In the genomic region with DNA sequence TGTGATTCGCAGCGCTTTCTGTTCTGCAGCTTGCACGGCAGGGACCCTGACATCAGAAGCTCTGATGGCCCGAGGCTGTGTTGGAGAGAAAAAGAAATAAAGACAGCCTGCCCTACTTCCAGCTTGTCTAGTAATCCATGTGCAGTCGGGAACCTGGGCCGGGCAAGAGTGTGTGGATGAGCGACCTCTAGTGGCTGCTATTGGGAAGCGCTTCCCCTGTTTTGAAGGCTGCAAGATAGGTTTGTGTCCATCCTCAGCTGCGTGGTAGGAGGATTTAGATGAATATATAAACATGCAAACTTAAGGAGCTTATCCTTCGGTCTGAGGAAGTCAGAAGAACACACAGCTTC, we compare ENCODE assay signal across 8 mouse cellular contexts.
DNase-seq lines count a peak whose midpoint lies in the region; ATAC-seq and TF ChIP-seq lines count a peak whose summit lies in the region.

No protein-coding gene starts in this region.

- peak; percentile 19 for DNase-seq in Patski (ENCODE audit: low read depth, low spot score)
- DNase-seq in cerebellum, postnatal 14 days, result peak; percentile 85 to 86
- DNase-seq in gastrocnemius, adult 2 months, result peak; percentile 81
- peak; percentile 91 for DNase-seq in hindbrain, postnatal 0 days (ENCODE audit: low spot score)
- peak; percentile 79 to 87 for DNase-seq in left cerebral cortex, adult 18-20 months (ENCODE audit: low spot score in 2 of 2)
- peak; percentile 90 for DNase-seq in right cerebral cortex, postnatal 10 days (ENCODE audit: low spot score in 2 of 2)
- DNase-seq in urinary bladder, postnatal 4 days (ENCODE audit: low spot score in 2 of 2), result peak; percentile 59 to 80

- POLR2A ChIA-PET in Patski (lab: Charles Lee), result interaction anchor here (0.7 kb wide), 2 partner anchors 20 to 622 kb away, joined by 3 read pairs; no protein-coding TSS in a partner anchor

- CTCF ChIA-PET in Patski (lab: Charles Lee), result interaction anchor here (0.6 to 1.9 kb wide), 21 partner anchors 10 to 623 kb away, joined by 3 to 19 read pairs (median 4); no protein-coding TSS in a partner anchor

- H3K9ac ChIP-seq in hindbrain, postnatal 0 days (replicated peaks; ENCODE audit: low read length), result no peak overlapping the region

- no peaks in the 10 kb centered on the region for H3K36me3 ChIP-seq in hindbrain, postnatal 0 days (ENCODE audit: insufficient read depth, low read length)
- no peaks in the 10 kb centered on the region for H3K36me3 ChIP-seq in megakaryocyte, embryonic 14.5 days (replicated peaks; ENCODE audit: low read length)

- in situ Hi-C loops in Patski (cut with MboI; ENCODE audit: low pct_unique_long_range_greater_than_20kb), result loop anchor here (5.0 to 10.0 kb wide), 3 partner anchors 185 to 617 kb away; no protein-coding TSS in a partner anchor

- H3K27ac ChIP-seq in gastrocnemius, adult 2 months, result peak overlapping the region; percentile 76
- peak overlapping the region; percentile 36; the same call in 1 of the 2 replicates for H3K27ac ChIP-seq in hindbrain, postnatal 0 days

- peak overlapping the region; percentile 51 for H3K4me2 ChIP-seq in hindbrain, postnatal 0 days (ENCODE audit: low read depth, low read length)

- intact Hi-C loops in gastrocnemius, adult 2 months (cut with DNase I), result loop anchor here (5.0 kb wide), 4 partner anchors 95 to 590 kb away; a partner anchor contains a TSS

- TF ChIP-seq CTCF in Patski (IDR thresholded peaks at IDR 0.05), result peak; percentile 96
- peak; percentile 99 for TF ChIP-seq CTCF in gastrocnemius, adult 2 months (IDR thresholded peaks at IDR 0.05)
- TF ChIP-seq CTCF in hindbrain, postnatal 0 days (IDR thresholded peaks at IDR 0.05; ENCODE audit: low read depth), result peak; percentile 98

- no peaks in the 10 kb centered on the region for H3K9me3 ChIP-seq in hindbrain, postnatal 0 days (ENCODE audit: low read length)
- peaks cover 7% of the 10 kb centered on the region for H3K9me3 ChIP-seq in megakaryocyte, embryonic 14.5 days

- WGBS in hindbrain, postnatal 0 days, result 2% methylated on average over 10 of the region's 10 CpGs

- peak; percentile 62 for ATAC-seq in Patski
- ATAC-seq in hindbrain, postnatal 0 days, result peak; percentile 89

- H3K27me3 ChIP-seq in Patski, result no peaks in the 10 kb centered on the region
- H3K27me3 ChIP-seq in hindbrain, postnatal 0 days (ENCODE audit: insufficient read depth, low read length), result no peaks in the 10 kb centered on the region
- H3K27me3 ChIP-seq in megakaryocyte, embryonic 14.5 days (replicated peaks), result peaks cover 25% of the 10 kb centered on the region

- peak overlapping the region; percentile 72 for H3K4me3 ChIP-seq in gastrocnemius, adult 2 months
- H3K4me3 ChIP-seq in hindbrain, postnatal 0 days (ENCODE audit: low read length), result peak overlapping the region; percentile 21; the same call in 1 of the 2 replicates
- peak overlapping the region; percentile 80 for H3K4me3 ChIP-seq in megakaryocyte, embryonic 14.5 days (replicated peaks)

- 0 out of 2 replicates have a peak, but pooled peaks cover 7% of the 10 kb centered on the region for H3K4me1 ChIP-seq in hindbrain, postnatal 0 days (ENCODE audit: insufficient read depth, low read length)
- peaks cover 9% of the 10 kb centered on the region for H3K4me1 ChIP-seq in megakaryocyte, embryonic 14.5 days

Comparison
In these comparisons a context has a peak if more than half of its experiments do, and no peak if none do; other contexts are left out.
1. Peak in every context shown above with its lines: DNase-seq, ATAC-seq, H3K4me3 ChIP-seq and H3K27ac ChIP-seq.
2. DNase-seq: peak in every context shown above with its lines; median percentile 91 in hindbrain, postnatal 0 days; 90 in right cerebral cortex, postnatal 10 days; 86 in cerebellum, postnatal 14 days; 83 in left cerebral cortex, adult 18-20 months; 81 in gastrocnemius, adult 2 months; 70 in urinary bladder, postnatal 4 days; 19 in Patski.
3. H3K4me3 ChIP-seq: peak in every context shown above with its lines; median percentile 80 in megakaryocyte, embryonic 14.5 days; 72 in gastrocnemius, adult 2 months; 21 in hindbrain, postnatal 0 days.